Mouse (Mus musculus): ENCODE measurements around the gene Prrc2b. TPM values are rescaled to one million over a fixed set of nuclear protein-coding genes. Genes with fewer than 3 reads are reported as not detected.

Prrc2b gene
- polyA plus RNA-seq, 1 experiment from 2014 or later, result 36.1 TPM

- Histone ChIP-seq H3K4me3 (replicated peaks) (no peak overlapping the region), H3K4me1 (replicated peaks) (no peaks in the 10 kb centered on the region), H3K27me3 (replicated peaks) (no peaks in the 10 kb centered on the region), H3K4me2 (replicated peaks) (no peak overlapping the region), H3K9ac (no peak overlapping the region), H3K27ac (no peak overlapping the region), H3K9me3 (no peaks in the 10 kb centered on the region), H3K36me3 (no peaks in the 10 kb centered on the region)
- ATAC-seq, result no peak
- 64% methylated on average over 6 of the region's 6 CpGs for WGBS
Measured at GRCm38 (mm10) chr2:32141602-32142001, 9.3 kb upstream of the Prrc2b start.

GRCm38 (mm10) chr2:32142368-32142767 lies 8.5 kb upstream of the Prrc2b start:
- H3K9ac ChIP-seq, result no peak overlapping the region
- H3K27ac ChIP-seq, result no peak overlapping the region
- H3K27me3 ChIP-seq (replicated peaks), result no peaks in the 10 kb centered on the region
- 61% methylated on average over 6 of the region's 6 CpGs for WGBS
- H3K4me1 ChIP-seq (replicated peaks), result no peaks in the 10 kb centered on the region
- no peaks in the 10 kb centered on the region for H3K36me3 ChIP-seq
- H3K9me3 ChIP-seq, result no peaks in the 10 kb centered on the region
- H3K4me3 ChIP-seq (replicated peaks), result no peak overlapping the region
- no peak overlapping the region for H3K4me2 ChIP-seq (replicated peaks)
- no peak for ATAC-seq

- Histone ChIP-seq H3K4me2 (replicated peaks) (no peak overlapping the region), H3K9ac (no peak overlapping the region), H3K9me3 (no peaks in the 10 kb centered on the region), H3K4me3 (replicated peaks) (no peak overlapping the region), H3K4me1 (replicated peaks) (no peaks in the 10 kb centered on the region), H3K27me3 (replicated peaks) (no peaks in the 10 kb centered on the region), H3K36me3 (no peaks in the 10 kb centered on the region), H3K27ac (no peak overlapping the region)
- WGBS, result 88% methylated on average over 5 of the region's 5 CpGs
- ATAC-seq, result no peak
Measured at GRCm38 (mm10) chr2:32144633-32145032, 6.2 kb upstream of the Prrc2b start.

- H3K9me3 ChIP-seq, result no peaks in the 10 kb centered on the region
- no peak overlapping the region for H3K4me3 ChIP-seq (replicated peaks)
- no peak for ATAC-seq
- no peak overlapping the region for H3K4me2 ChIP-seq (replicated peaks)
- H3K36me3 ChIP-seq, result no peaks in the 10 kb centered on the region
- no peaks in the 10 kb centered on the region for H3K27me3 ChIP-seq (replicated peaks)
- H3K27ac ChIP-seq, result no peak overlapping the region
- H3K4me1 ChIP-seq (replicated peaks), result no peaks in the 10 kb centered on the region; the same call in 1 of the 2 replicates
- no peak overlapping the region for H3K9ac ChIP-seq
- WGBS, result 76% methylated on average over 5 of the region's 5 CpGs
Measured at GRCm38 (mm10) chr2:32146617-32147162, 4.2 kb upstream of the Prrc2b start.

GRCm38 (mm10) chr2:32150135-32150534 lies 747 bp upstream of the Prrc2b start:
- Histone ChIP-seq H3K4me3 (replicated peaks) (no peak overlapping the region), H3K36me3 (no peaks in the 10 kb centered on the region), H3K27ac (no peak overlapping the region), H3K4me2 (replicated peaks) (peak overlapping the region; percentile 90), H3K4me1 (replicated peaks) (peaks cover 27% of the 10 kb centered on the region), H3K27me3 (replicated peaks) (no peaks in the 10 kb centered on the region), H3K9ac (peak overlapping the region; percentile 97; the same call in 1 of the 2 replicates), H3K9me3 (no peaks in the 10 kb centered on the region)
- 29% methylated on average over 1 of the region's 1 CpGs for WGBS
- no peak for ATAC-seq

GRCm38 (mm10) chr2:32150562-32150923 lies 339 bp upstream of the Prrc2b start:
- Histone ChIP-seq H3K27ac (peak overlapping the region; percentile 98), H3K4me2 (replicated peaks) (peak overlapping the region; percentile 90), H3K9ac (peak overlapping the region; percentile 97), H3K36me3 (no peaks in the 10 kb centered on the region), H3K27me3 (replicated peaks) (no peaks in the 10 kb centered on the region), H3K4me3 (replicated peaks) (peak overlapping the region; percentile 88), H3K9me3 (no peaks in the 10 kb centered on the region), H3K4me1 (replicated peaks) (peaks cover 31% of the 10 kb centered on the region)
- 9% methylated on average over 7 of the region's 7 CpGs for WGBS
- ATAC-seq, result no peak; the same call in 1 of the 2 replicates

GRCm38 (mm10) chr2:32151660-32152366 lies 931 bp downstream of the Prrc2b start:
- no peaks in the 10 kb centered on the region for H3K27me3 ChIP-seq (replicated peaks)
- WGBS, result under 1% methylated on average over 22 of the region's 22 CpGs
- peak overlapping the region; percentile 88 for H3K4me3 ChIP-seq (replicated peaks)
- H3K9me3 ChIP-seq, result no peaks in the 10 kb centered on the region
- no peaks in the 10 kb centered on the region for H3K36me3 ChIP-seq
- peak overlapping the region; percentile 98 for H3K27ac ChIP-seq
- H3K4me2 ChIP-seq (replicated peaks), result peak overlapping the region; percentile 90
- ATAC-seq, result no peak
- H3K4me1 ChIP-seq (replicated peaks), result peaks cover 44% of the 10 kb centered on the region
- H3K9ac ChIP-seq, result peak overlapping the region; percentile 97

GRCm38 (mm10) chr2:32152367-32153034 lies 1.6 kb downstream of the Prrc2b start:
- WGBS, result 12% methylated on average over 12 of the region's 12 CpGs
- Histone ChIP-seq H3K4me3 (replicated peaks) (peak overlapping the region; percentile 88), H3K4me2 (replicated peaks) (peak overlapping the region; percentile 90), H3K36me3 (no peaks in the 10 kb centered on the region), H3K27ac (peak overlapping the region; percentile 98), H3K9ac (peak overlapping the region; percentile 97), H3K4me1 (replicated peaks) (peaks cover 50% of the 10 kb centered on the region), H3K9me3 (no peaks in the 10 kb centered on the region), H3K27me3 (replicated peaks) (no peaks in the 10 kb centered on the region)
- no peak for ATAC-seq

- Histone ChIP-seq H3K36me3 (no peaks in the 10 kb centered on the region), H3K27me3 (replicated peaks) (no peaks in the 10 kb centered on the region), H3K4me3 (replicated peaks) (peak overlapping the region; percentile 88), H3K4me2 (replicated peaks) (peak overlapping the region; percentile 90), H3K9ac (peak overlapping the region; percentile 97), H3K4me1 (replicated peaks) (peaks cover 55% of the 10 kb centered on the region), H3K27ac (peak overlapping the region; percentile 98), H3K9me3 (no peaks in the 10 kb centered on the region)
- peak; percentile 26 for ATAC-seq
- 6% methylated on average over 13 of the region's 13 CpGs for WGBS
Measured at GRCm38 (mm10) chr2:32153041-32153790, 2.3 kb downstream of the Prrc2b start.

GRCm38 (mm10) chr2:32153791-32154119 lies 2.9 kb downstream of the Prrc2b start:
- Histone ChIP-seq H3K4me3 (replicated peaks) (peak overlapping the region; percentile 88), H3K4me1 (replicated peaks) (peaks cover 60% of the 10 kb centered on the region), H3K27me3 (replicated peaks) (no peaks in the 10 kb centered on the region), H3K9ac (0 out of 2 replicates have a peak overlapping the region, but pooled peaks have one; percentile 14), H3K27ac (peak overlapping the region; percentile 98), H3K36me3 (no peaks in the 10 kb centered on the region), H3K9me3 (no peaks in the 10 kb centered on the region), H3K4me2 (replicated peaks) (peak overlapping the region; percentile 90)
- no peak for ATAC-seq
- 9% methylated on average over 4 of the region's 4 CpGs for WGBS

- Histone ChIP-seq H3K9ac (peak overlapping the region; percentile 14; the same call in 1 of the 2 replicates), H3K9me3 (no peaks in the 10 kb centered on the region), H3K4me2 (replicated peaks) (peak overlapping the region; percentile 90), H3K27me3 (replicated peaks) (no peaks in the 10 kb centered on the region), H3K4me1 (replicated peaks) (peaks cover 67% of the 10 kb centered on the region), H3K36me3 (no peaks in the 10 kb centered on the region), H3K4me3 (replicated peaks) (peak overlapping the region; percentile 88), H3K27ac (peak overlapping the region; percentile 98; the same call in 1 of the 2 replicates)
- ATAC-seq, result no peak
- WGBS, result 24% methylated on average over 9 of the region's 9 CpGs
Measured at GRCm38 (mm10) chr2:32154334-32154997, 3.6 kb downstream of the Prrc2b start.

Data from intestine, embryonic 15.5 days (tissue).